Mouse (Mus musculus) hindbrain, embryonic 12.5 days (tissue): ENCODE results near the gene Znrd1. TPM values are rescaled to one million over a fixed set of nuclear protein-coding genes. Genes with fewer than 3 reads are reported as not detected.

Experiments used
- ATAC-seq: fragments of 200-750 bp; cut with Nextera tagmentation; 2 replicates; pipeline ENCODE4 v1.8.0; 2017; ENCODE audit warnings: moderate TSS enrichment; ENCODE audit not compliant: low FRiP score
- H3K27ac ChIP-seq: fragments of 300-500 bp; sonication (generic); 2 replicates; pipeline ENCODE4 v1.5.1; 2016; ENCODE audit warnings: mild to moderate bottlenecking
- H3K27me3 ChIP-seq: fragments of 300-500 bp; sonication (generic); 2 replicates; pipeline ENCODE4 v1.6.1; 2016; ENCODE audit warnings: mild to moderate bottlenecking
- H3K36me3 ChIP-seq: fragments of 300-500 bp; sonication (generic); 2 replicates; pipeline ENCODE4 v1.6.1; 2016; ENCODE audit warnings: mild to moderate bottlenecking
- H3K4me1 ChIP-seq: fragments of 300-500 bp; sonication (generic); 2 replicates; pipeline ENCODE4 v1.6.1; 2016
- H3K4me2 ChIP-seq: fragments of 300-500 bp; sonication (generic); replicated peaks from 2 replicates; pipeline ENCODE4 v1.6.1; 2016; ENCODE audit warnings: mild to moderate bottlenecking
- H3K4me3 ChIP-seq: fragments of 300-500 bp; sonication (generic); 2 replicates; pipeline ENCODE4 v1.5.1; 2016; ENCODE audit warnings: mild to moderate bottlenecking
- H3K9ac ChIP-seq: fragments of 300-500 bp; sonication (generic); 2 replicates; pipeline ENCODE4 v1.6.1; 2016; ENCODE audit warnings: mild to moderate bottlenecking, moderate library complexity
- H3K9me3 ChIP-seq: fragments of 300-500 bp; sonication (generic); replicated peaks from 2 replicates; pipeline ENCODE4 v1.6.1; 2016; ENCODE audit warnings: mild to moderate bottlenecking
- WGBS: fragments of 180-500 bp; shearing (Covaris S2); methylation state at CpG from one replicate; pipeline ENCODE4 v1.1.7; 2016; 5-methylcytosine and 5-hydroxymethylcytosine counted together
- polyA plus RNA-seq: library from polyadenylated mRNA; unstranded; fragments of >200 nt; fragmentation: Nextera tagmentation; extraction: Ambion mirVana; gene quantifications from 2 replicates; pipeline ENCODE4 v1.2.1, GENCODE M21; 2016

The Znrd1 gene
- polyA plus RNA-seq, 1 experiment from 2014 or later = 77.0 TPM

GRCm38 (mm10) chr17:36938056-36938455, 20.3 kb downstream of the Znrd1 start:
- no peaks in the 10 kb centered on the region for H3K9me3 ChIP-seq
- no peak for ATAC-seq
- H3K4me2 ChIP-seq = no peak overlapping the region
- no peak overlapping the region for H3K9ac ChIP-seq
- H3K4me3 ChIP-seq = no peak overlapping the region
- 93% methylated on average over 2 of the region's 2 CpGs for WGBS
- H3K27ac ChIP-seq = no peak overlapping the region
- peaks cover 5% of the 10 kb centered on the region for H3K4me1 ChIP-seq
- no peaks in the 10 kb centered on the region for H3K36me3 ChIP-seq
- peaks cover 32% of the 10 kb centered on the region for H3K27me3 ChIP-seq

- Histone ChIP-seq H3K4me3 (no peak overlapping the region), H3K9me3 (no peaks in the 10 kb centered on the region), H3K9ac (no peak overlapping the region), H3K27me3 (no peaks in the 10 kb centered on the region), H3K27ac (no peak overlapping the region), H3K36me3 (no peaks in the 10 kb centered on the region), H3K4me1 (no peaks in the 10 kb centered on the region), H3K4me2 (no peak overlapping the region)
- WGBS = 70% methylated on average over 2 of the region's 2 CpGs
- ATAC-seq = no peak
Measured at GRCm38 (mm10) chr17:36931806-36932205, 26.6 kb downstream of the Znrd1 start.

GRCm38 (mm10) chr17:36931130-36931529, 27.2 kb downstream of the Znrd1 start:
- Histone ChIP-seq H3K27ac (no peak overlapping the region), H3K4me3 (no peak overlapping the region), H3K4me2 (no peak overlapping the region), H3K36me3 (no peaks in the 10 kb centered on the region), H3K4me1 (no peaks in the 10 kb centered on the region), H3K9ac (no peak overlapping the region), H3K27me3 (no peaks in the 10 kb centered on the region), H3K9me3 (no peaks in the 10 kb centered on the region)
- no peak for ATAC-seq
- WGBS = 89% methylated on average over 4 of the region's 4 CpGs

GRCm38 (mm10) chr17:36930233-36930632, 28.1 kb downstream of the Znrd1 start:
- Histone ChIP-seq H3K9ac (no peak overlapping the region), H3K27me3 (no peaks in the 10 kb centered on the region), H3K36me3 (no peaks in the 10 kb centered on the region), H3K9me3 (no peaks in the 10 kb centered on the region), H3K27ac (no peak overlapping the region), H3K4me1 (no peaks in the 10 kb centered on the region), H3K4me2 (no peak overlapping the region), H3K4me3 (no peak overlapping the region)
- 78% methylated on average over 6 of the region's 6 CpGs for WGBS
- no peak for ATAC-seq

- H3K4me2 ChIP-seq = no peak overlapping the region
- no peaks in the 10 kb centered on the region for H3K36me3 ChIP-seq
- 78% methylated on average over 12 of the region's 12 CpGs for WGBS
- H3K27ac ChIP-seq = no peak overlapping the region
- ATAC-seq = no peak
- no peaks in the 10 kb centered on the region for H3K4me1 ChIP-seq
- H3K9me3 ChIP-seq = no peaks in the 10 kb centered on the region
- H3K9ac ChIP-seq = no peak overlapping the region
- H3K27me3 ChIP-seq = no peaks in the 10 kb centered on the region
- H3K4me3 ChIP-seq = no peak overlapping the region
Measured at GRCm38 (mm10) chr17:36929236-36929932, 29.0 kb downstream of the Znrd1 start.

GRCm38 (mm10) chr17:36927496-36928120, 30.8 kb downstream of the Znrd1 start:
- Histone ChIP-seq H3K4me1 (no peaks in the 10 kb centered on the region), H3K4me3 (no peak overlapping the region), H3K9me3 (no peaks in the 10 kb centered on the region), H3K9ac (no peak overlapping the region), H3K4me2 (no peak overlapping the region), H3K27me3 (no peaks in the 10 kb centered on the region), H3K27ac (no peak overlapping the region), H3K36me3 (no peaks in the 10 kb centered on the region)
- ATAC-seq = no peak
- WGBS = 57% methylated on average over 10 of the region's 10 CpGs

- H3K27me3 ChIP-seq = no peaks in the 10 kb centered on the region
- H3K36me3 ChIP-seq = no peaks in the 10 kb centered on the region
- H3K9me3 ChIP-seq = no peaks in the 10 kb centered on the region
- WGBS = 72% methylated on average over 4 of the region's 4 CpGs
- no peak overlapping the region for H3K4me2 ChIP-seq
- no peak overlapping the region for H3K27ac ChIP-seq
- no peak for ATAC-seq
- no peak overlapping the region for H3K9ac ChIP-seq
- H3K4me3 ChIP-seq = no peak overlapping the region
- H3K4me1 ChIP-seq = no peaks in the 10 kb centered on the region
Measured at GRCm38 (mm10) chr17:36923491-36923890, 34.9 kb downstream of the Znrd1 start.

GRCm38 (mm10) chr17:36922715-36923114, 35.6 kb downstream of the Znrd1 start:
- Histone ChIP-seq H3K4me2 (no peak overlapping the region), H3K27ac (no peak overlapping the region), H3K27me3 (no peaks in the 10 kb centered on the region), H3K4me3 (no peak overlapping the region), H3K9me3 (no peaks in the 10 kb centered on the region), H3K9ac (no peak overlapping the region), H3K4me1 (no peaks in the 10 kb centered on the region), H3K36me3 (no peaks in the 10 kb centered on the region)
- 89% methylated on average over 4 of the region's 4 CpGs for WGBS
- ATAC-seq = no peak

- no peak overlapping the region for H3K9ac ChIP-seq
- no peak overlapping the region for H3K4me2 ChIP-seq
- no peak for ATAC-seq
- no peaks in the 10 kb centered on the region for H3K27me3 ChIP-seq
- no peaks in the 10 kb centered on the region for H3K36me3 ChIP-seq
- H3K27ac ChIP-seq = no peak overlapping the region
- no peaks in the 10 kb centered on the region for H3K4me1 ChIP-seq
- H3K9me3 ChIP-seq = no peaks in the 10 kb centered on the region
- H3K4me3 ChIP-seq = no peak overlapping the region
- WGBS = 56% methylated on average over 15 of the region's 15 CpGs
Measured at GRCm38 (mm10) chr17:36920239-36920638, 38.1 kb downstream of the Znrd1 start.

GRCm38 (mm10) chr17:36915076-36915475, 43.3 kb downstream of the Znrd1 start:
- no peaks in the 10 kb centered on the region for H3K27me3 ChIP-seq
- H3K4me3 ChIP-seq = no peak overlapping the region
- no peaks in the 10 kb centered on the region for H3K36me3 ChIP-seq
- no peaks in the 10 kb centered on the region for H3K4me1 ChIP-seq
- H3K27ac ChIP-seq = no peak overlapping the region
- no peak overlapping the region for H3K9ac ChIP-seq
- ATAC-seq = no peak
- WGBS = 14% methylated on average over 9 of the region's 9 CpGs
- H3K9me3 ChIP-seq = no peaks in the 10 kb centered on the region
- H3K4me2 ChIP-seq = no peak overlapping the region

- Histone ChIP-seq H3K4me1 (no peaks in the 10 kb centered on the region), H3K4me3 (no peak overlapping the region), H3K4me2 (no peak overlapping the region), H3K9ac (no peak overlapping the region), H3K27ac (no peak overlapping the region), H3K9me3 (no peaks in the 10 kb centered on the region), H3K36me3 (no peaks in the 10 kb centered on the region), H3K27me3 (no peaks in the 10 kb centered on the region)
- WGBS = 24% methylated on average over 2 of the region's 2 CpGs
- no peak for ATAC-seq
Measured at GRCm38 (mm10) chr17:36914108-36914507, 44.3 kb downstream of the Znrd1 start.

GRCm38 (mm10) chr17:36912031-36912430, 46.3 kb downstream of the Znrd1 start:
- Histone ChIP-seq H3K4me3 (no peak overlapping the region), H3K9me3 (no peaks in the 10 kb centered on the region), H3K9ac (no peak overlapping the region), H3K4me2 (no peak overlapping the region), H3K4me1 (no peaks in the 10 kb centered on the region), H3K27me3 (no peaks in the 10 kb centered on the region), H3K36me3 (no peaks in the 10 kb centered on the region), H3K27ac (no peak overlapping the region)
- no peak for ATAC-seq
- 77% methylated on average over 2 of the region's 2 CpGs for WGBS

- Histone ChIP-seq H3K36me3 (no peaks in the 10 kb centered on the region), H3K9ac (no peak overlapping the region), H3K4me3 (no peak overlapping the region), H3K4me1 (no peaks in the 10 kb centered on the region), H3K9me3 (no peaks in the 10 kb centered on the region), H3K27me3 (no peaks in the 10 kb centered on the region), H3K27ac (no peak overlapping the region), H3K4me2 (no peak overlapping the region)
- 63% methylated on average over 4 of the region's 4 CpGs for WGBS
- no peak for ATAC-seq
Measured at GRCm38 (mm10) chr17:36909802-36910201, 48.6 kb downstream of the Znrd1 start.
